Mouse (Mus musculus) cortical plate, adult 2 months (tissue): ENCODE data around the gene Iqgap1.

Experiments used
- CTCF ChIP-seq: fragments of 200-500 bp; IDR thresholded peaks from 2 replicates; pipeline ENCODE4 v1.5.1; 2011; ENCODE audit warnings: mild to moderate bottlenecking, control low read depth, low read length; ENCODE audit not compliant: insufficient read depth; ENCODE audit errors: extremely low read depth
- POLR2A ChIP-seq: fragments of 200-500 bp; IDR thresholded peaks from 2 replicates; pipeline ENCODE4 v1.6.1; 2011; ENCODE audit warnings: mild to moderate bottlenecking, low read length, control low read depth; ENCODE audit not compliant: insufficient read depth; ENCODE audit errors: extremely low read depth

GRCm38 (mm10) chr7:80692472-80692871, 133.3 kb downstream of the Iqgap1 start:
- TF ChIP-seq CTCF: no peak
- no peak for TF ChIP-seq POLR2A
